Mouse (Mus musculus): ENCODE data around the gene Gm28038. TPM values are rescaled to one million over a fixed set of nuclear protein-coding genes. Genes with fewer than 3 reads are reported as not detected.

Gm28038 gene
- total RNA-seq, 2 experiments from 2014 or later = not detected

DNA sequence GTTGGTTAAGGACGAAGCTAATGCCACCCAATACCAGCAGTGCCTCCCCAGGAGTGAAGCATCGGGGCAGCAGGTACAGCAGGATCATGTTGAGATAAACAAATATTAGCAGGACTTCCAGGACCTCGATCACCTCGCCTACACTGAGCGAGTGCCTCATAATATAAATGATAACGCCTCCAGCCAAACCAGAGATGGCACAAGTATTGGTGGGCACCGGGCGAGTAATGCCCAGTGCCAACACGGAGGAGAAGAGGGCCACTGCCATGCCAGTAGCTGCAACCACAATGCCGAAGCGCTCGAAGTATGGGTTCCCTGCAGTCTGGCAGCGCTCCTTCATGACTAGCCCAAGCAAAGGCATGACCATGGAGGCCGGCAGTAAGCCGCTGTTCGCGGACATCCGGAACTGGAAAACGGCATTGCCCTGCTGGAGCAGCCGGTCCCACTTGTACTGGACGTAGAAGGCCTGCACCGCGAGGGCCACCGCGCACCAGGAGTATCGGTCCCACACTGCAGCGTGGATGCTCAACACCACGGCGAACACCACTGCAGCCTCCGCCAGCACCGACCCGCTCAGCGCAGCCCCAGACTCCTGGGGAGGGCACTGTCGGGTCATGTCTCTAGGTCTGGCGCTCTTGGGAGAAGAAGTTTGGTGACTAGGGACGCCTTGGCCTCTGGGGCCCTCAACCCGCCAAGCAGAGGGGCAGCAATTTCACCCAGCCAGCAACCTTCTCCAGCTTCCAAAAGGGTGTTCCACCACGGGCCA lies 4.8 kb downstream of the Gm28038 start:
- peak in 1 of 2 experiments; percentile 26 for DNase-seq

DNA sequence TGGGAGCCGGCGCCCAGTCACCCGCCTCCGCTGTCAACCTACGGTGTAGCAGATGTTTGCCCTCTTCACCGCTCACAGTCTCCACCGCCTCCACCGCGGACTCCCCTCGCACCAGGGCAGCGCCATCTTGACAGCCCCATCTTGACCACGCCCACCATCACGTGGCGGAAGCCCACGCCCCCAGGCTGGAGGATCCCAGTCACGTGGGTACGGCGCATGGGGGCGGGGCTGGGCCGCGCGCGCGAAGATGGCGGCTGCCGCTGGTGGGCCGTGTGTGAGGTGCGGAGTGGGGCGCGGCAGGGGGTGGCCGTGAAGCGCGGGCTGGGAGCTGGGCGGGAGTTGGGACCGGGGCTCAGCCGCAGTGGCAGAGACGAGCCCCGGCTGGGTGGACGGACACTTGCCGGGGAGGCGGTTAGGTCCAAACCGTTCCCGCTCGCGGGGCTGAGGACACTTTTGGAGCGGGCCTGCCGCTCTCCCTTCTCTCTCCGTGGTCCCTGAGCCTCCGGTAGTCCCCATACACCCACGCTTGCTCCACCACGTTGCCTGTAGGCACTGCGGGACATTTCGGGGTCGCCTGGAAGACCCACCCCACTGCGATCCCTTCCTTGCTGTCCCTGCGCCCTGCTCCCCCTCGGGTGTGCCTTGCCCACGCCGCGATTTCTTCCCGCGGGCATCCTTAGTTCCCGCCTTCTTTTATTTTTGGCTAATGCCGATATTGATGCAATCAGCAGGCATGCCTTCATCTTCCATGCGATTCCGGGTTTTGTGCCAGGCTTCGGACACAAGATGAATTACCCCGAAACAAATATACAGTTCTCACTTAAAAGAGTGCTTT lies 5.6 kb downstream of the Gm28038 start, which contains the start of the genes Dolk and Nup188:
Gene Dolk, minus strand, starts transcription at position 143 of the 835 bp plus-strand sequence.
Gene Nup188, plus strand, starts transcription at position 206 of the 835 bp plus-strand sequence.
- DNase-seq = peak; percentile 96 to 98

DNA sequence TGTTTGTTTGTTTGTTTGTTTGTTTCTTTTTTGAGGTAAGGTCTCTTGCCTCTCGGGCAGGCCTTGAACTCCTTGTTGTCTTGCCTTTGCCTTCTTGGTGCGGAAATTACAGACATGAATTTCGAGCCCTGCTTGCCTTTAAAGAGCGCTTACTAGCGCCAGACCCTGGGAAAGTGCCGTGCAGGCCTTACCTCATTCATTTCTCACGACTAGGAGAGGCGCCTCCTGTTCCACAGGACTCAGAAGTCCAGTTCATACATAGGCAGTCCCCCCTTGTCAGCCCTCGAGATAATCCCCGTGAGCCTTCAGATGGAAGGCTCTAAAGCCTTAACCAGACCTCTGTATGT lies 6.2 kb downstream of the Gm28038 start:
- no peak for DNase-seq

DNA sequence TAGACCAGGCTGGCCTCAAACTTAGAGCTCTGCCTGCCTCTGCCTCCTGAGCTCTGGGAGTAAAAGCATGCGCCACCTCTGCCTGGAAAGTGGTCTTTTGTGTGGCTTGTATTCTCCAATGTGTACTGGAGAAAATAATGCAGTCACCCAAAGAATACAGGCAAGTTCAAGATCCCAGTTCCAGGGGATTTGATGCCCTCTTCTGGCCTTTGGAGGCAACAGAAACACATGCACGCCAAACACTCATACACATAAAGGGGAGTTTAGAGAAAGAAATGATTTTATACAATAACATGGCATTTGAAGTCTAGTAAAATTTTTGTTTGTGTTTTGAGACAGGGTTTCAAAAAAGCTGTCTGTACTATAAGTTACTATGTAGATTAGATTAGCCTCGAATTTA lies 18.7 kb downstream of the Gm28038 start:
- no peak for DNase-seq

DNA sequence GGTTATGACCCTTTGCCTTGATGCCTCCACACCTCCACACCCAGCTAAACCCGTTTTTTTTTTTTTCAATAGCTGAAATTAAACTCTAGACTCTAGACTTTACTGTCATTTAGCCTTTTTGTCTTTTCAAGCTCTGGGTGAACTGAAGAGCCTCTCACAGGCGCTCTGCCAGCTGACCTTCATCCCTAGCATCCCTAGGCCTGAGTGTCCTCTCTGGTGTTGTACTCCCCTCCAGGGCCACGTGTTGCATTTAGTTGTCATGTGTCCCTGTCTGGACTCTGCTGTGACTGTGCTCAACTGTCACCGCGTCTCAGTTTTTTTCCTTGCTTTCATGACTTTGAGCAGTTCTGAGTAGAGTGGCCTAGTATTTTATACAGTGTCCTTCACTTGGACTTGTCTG lies 19.1 kb downstream of the Gm28038 start:
- DNase-seq = no peak

DNA sequence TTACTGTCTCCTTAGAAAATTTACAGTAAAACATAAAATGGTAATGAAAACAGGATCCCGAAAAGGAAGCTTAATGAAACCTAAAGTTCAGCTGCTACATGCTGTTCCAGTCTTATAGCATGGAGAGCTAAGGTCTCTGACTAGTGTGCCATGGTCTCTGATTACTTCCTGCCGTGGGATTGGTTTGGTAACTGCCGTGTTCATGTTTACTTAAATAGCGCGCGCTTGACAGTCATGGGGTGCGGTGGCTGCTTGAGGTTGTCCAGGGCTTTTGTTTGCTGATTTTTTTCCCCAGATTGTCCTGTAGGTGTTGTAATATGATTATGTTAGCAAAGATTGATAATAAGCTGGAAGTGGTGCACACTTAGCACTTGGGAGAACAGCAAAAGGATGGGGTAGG lies 25.2 kb downstream of the Gm28038 start:
- DNase-seq = no peak

DNA sequence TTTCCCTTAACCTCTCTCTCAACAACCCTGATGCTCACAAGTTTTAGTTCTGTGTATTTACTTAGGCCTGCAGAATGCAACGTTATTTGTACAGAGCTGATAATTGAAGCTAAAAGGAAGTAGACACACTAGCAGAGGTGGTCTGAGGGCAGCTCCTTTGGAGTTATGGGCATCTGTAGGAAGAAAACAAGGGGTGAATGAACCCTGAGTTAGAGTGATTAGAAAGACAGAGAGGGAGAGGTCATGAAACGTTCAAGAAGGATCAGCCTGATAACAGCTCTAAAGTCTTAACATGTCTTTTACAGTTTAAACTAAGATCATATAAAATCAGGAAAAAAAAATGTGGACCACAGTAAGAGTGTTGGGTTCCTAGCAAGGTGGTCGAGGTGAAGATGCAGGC lies 28.5 kb downstream of the Gm28038 start:
- DNase-seq = no peak

DNA sequence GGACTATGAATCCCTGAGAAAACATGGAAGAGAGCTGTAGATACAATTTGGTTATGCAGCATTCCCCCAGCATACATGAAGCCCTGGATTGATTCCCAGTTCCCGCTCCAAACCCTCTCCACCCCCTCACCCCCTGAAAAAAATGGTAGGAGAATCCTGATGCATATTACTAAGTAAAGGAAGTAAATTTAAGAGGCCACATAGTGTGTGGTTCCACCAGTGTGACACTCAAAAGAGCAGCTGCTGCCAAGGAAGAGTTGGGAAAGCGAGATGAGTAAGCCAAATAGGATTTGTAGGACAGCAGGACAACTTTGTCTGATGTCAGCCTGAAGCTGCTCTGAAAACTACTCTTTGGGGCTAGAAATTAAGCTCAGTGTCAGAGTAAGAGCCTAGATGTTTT lies 30.6 kb downstream of the Gm28038 start:
- no peak for DNase-seq

DNA sequence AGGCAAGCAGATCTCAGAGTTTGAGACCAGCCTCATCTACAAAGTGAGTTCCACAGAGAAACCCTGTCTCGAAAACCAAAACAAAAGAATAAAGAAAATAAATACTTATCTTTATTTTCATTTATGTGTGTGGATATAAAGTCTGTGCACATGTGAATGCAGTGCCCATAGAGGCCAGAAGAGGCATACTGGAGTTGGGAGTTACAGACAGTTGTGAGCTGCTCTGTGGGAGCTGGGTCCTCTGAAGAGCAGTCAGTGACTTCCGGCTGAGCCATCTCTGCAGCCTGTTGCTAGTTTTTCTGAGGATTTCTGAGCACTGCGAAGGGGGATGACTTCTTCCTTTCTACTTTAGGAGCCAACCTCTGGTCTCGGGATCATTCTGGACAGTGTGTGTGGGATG lies 35.3 kb downstream of the Gm28038 start:
- no peak for DNase-seq

DNA sequence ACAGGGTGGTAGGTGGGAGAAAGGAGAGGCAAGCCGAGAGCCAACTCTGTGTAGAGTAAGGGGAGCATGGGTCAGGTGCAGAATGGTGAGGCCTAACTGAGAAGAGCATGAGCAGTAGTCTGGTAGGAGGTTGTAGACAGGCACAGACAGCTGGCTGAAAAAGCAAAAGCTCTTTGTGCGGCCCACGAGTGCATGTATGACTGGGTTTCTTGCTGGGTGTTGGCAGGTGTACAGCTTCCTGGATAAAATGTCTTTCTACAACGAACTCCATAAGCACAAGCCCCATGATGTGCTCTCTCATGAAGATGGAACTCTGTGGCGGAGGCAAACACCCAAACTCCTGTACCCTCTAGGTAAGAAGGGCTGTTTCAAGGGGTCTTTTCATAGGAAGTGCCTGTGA lies 36.1 kb downstream of the Gm28038 start:
- no peak for DNase-seq

DNA sequence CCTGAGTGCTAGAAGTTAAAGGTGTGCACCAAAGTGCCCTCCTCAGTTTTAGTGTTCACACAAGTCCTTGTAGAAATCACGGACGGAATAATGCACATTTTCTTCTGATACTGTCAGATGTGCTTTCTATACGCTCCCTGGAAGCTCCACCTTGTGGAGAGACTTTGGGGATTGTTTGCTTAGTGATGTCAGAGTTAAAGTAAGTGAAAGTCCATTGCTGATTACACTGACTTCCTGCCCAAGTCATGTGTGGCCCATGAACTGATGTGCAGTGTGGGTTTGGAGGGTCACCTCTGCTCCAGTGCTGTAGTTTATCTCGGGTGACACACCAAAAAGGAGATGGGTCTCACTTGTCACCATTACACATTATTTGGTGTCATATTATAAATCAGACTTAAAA lies 38.4 kb downstream of the Gm28038 start:
- no peak for DNase-seq

DNA sequence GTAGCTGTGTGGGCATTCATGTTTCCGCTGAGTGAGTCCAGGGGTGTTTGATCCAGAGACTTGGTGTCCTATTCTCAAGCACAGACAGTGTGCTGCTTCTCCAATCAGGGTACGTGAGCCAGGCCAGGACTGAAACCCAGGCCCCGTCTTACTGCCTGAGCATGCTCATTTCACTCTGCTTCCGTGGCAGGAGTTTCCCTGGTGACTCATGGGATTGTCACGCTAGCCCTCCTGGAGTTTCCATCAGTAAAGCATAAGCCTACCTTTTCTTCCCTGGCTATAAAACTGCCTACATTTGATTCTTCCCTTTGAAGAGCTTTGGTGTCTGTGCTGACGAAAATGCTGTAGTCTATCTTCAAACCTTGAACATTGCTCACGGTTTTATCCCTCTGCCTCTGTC lies 42.3 kb downstream of the Gm28038 start:
- DNase-seq = no peak

DNA sequence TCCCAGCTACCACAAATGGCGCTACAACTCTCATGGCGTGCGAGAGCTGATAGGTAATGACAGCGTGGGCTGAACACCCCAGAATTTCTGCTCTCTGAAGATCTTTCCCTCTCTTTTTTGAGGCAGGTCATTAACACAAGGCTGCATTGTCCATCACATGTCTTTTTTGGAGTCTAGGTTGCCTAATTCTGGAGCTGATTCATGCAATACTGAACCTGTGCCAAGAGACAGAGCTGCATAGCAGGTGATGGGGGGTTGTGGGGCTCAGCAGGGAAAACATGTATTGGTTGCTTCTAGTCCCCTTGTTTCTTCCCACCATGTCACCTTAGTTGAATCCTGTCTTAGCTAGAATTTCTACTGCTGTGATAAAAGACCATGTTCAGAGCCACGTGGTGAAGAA lies 44.5 kb downstream of the Gm28038 start:
- DNase-seq = no peak

DNA sequence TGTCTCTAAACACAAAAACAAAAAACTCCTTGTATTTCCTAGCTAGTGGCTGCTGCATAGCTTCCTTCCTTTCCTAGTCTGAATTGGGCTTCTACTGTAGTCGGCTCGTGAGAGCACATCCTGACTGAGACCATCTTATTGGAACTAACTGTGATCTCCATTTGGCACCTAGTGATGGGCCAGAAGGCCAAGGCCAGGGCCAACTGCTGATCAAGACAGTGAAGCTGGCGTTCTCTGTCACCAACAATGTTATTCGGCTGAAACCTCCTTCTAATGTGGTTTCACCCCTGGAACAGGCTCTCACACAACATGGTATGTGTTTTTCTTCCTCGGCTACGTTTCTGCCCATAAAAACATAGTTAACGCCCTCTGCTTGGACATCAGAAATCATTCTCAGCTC lies 46.4 kb downstream of the Gm28038 start:
- no peak for DNase-seq

DNA sequence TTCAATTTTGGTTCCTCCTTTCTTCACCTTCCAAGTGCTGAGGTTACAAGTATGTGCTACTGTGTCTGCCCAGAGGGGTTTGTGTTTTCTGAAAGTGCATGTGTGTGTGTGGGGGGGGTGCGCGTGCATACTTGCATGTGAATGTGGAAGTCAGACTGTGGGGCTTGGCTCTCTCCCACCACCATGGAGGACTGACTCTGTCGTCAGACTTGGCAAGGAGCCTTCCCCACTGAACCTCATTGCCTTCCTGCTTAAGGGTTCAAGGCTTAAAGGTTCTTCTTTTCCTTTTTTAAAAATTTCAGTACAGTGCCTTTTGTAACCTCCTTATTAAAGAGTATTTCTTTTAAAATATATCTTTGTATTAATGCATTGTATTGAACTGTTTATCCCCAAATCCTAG lies 47.9 kb downstream of the Gm28038 start:
- no peak for DNase-seq

DNA sequence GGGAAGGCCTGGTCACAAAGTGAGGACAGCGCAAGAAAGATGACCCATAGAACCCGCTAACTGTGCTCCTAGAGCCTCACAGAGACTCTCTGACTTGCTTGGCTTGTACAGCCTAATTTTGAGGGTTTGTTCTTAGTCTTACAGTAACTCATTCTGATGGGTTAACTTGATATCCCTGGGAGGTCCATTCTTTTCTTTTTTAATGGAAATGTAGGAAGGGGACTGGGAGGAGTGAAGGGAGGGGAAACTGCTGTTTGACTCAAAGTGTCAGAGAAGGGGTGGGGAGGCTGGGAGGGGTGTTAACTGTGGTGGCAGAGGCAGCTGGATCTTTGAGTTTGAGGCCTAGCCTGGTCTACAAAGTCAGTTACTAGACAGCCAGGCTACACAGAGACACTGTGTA lies 54.5 kb downstream of the Gm28038 start:
- DNase-seq = no peak

DNA sequence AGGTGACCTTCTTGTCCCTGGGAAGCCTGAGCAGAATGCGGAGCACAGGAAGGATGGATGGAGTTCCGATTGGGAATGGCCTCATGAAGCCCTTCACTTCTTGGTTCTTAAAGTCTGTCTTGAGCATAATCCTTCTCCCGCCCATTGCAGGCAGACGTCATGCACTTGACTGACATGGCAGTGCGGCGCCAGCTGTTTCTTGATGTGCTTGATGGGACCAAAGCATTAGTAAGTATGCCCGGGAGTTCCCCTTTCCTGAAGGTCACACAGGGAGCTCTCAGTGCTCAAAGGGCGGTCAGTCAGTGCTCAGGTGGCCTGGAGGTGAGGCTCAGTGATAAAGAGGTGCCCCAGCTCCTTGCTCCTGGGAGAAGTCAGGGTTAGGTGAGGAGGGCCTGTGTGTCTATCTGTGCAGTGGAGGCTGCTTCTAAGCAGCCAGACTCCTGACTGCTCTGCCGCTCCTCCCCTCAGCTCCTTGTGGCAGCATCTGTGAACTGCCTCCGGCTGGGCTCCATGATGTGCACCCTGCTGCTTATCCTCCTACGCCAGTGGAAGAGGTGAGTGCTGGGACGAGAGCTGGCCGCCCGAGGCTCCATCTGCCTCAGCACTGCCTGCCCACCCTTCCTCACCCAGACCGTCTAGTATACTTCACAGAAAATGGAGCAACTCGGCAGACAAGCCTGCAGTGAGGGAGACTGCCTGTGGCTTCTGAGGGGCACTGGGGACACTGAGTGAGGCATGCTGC lies 55.5 kb downstream of the Gm28038 start:
- no peak for DNase-seq

DNA sequence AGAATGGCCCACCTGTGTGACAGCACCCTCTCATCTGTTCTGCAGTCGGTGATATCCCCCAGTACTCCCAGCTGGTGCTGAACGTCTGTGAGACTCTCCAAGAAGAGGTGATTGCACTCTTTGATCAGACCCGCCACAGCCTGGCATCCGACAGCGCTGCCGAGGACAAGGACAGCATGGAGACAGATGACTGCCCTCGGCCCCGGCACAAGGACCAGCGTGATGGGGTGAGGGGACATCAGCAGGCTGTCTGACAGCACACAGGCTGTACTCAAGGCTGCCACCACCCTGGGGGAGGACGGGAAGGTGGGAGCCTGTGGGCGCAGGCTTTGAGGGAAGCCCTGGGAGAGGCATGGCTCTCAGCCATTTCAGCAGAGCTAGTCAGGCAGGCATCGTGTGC lies 56.3 kb downstream of the Gm28038 start:
- DNase-seq = no peak

DNA sequence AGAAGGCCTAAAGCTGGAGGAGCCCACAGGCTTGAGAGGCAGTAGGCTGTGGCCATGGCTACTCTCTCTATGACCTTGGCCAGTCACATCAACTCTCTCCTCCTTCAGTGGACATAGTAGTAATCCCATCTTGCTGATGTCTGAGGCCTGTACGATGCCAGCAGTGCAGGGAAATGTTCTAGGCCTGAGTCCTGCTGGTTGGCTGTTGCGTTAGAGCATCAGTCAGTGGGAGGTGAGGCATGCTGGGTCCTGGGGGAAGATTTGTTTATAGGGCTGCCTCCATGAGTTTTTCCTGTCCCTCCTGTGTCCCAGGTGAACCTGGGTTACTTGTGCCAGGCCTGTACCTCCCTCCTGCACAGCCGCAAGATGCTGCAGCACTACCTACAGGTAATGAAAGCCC lies 61.2 kb downstream of the Gm28038 start:
- DNase-seq = no peak

DNA sequence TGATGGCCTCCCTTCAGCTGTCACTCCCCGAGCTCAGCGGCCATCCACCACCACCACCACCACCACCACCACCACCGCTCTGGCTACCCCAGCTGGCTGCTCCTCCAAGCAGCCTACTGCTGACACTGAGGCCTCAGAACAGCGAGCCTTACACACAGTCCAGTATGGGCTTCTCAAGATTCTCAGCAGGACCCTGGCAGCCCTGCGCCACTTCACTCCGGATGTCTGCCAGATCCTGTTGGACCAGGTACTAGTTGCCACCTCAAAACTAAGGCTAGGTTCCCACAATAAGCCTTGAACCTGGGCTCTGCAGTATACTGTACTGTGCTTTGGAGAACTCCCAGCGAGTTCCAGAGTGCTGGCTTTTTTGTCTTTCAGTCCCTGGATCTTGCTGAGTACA lies 61.7 kb downstream of the Gm28038 start:
- no peak for DNase-seq

DNA sequence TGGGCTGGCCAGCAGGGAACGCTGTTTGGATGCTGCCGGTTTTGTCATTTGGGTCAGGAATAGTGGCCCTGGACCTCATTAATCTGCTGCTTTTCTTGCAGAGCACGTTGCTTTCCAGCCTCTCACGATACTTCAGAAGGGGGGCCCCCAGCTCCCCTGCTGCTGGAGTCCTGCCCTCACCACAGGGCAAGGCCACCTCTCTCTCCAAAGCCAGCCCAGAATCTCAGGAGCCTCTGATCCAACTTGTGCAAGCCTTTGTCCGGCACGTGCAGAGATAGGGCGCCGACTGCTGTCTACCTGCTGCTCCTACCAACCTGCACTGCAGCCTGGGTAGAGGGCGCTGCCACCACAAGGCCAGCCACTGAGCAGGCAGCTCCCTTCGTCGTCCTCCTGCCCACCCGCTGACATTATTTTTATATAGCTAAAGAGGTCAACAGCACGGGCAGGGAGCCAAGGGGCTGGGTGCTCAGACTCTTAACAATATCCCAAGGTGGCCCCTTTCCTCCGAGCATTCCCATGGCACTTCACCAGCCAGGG lies 62.8 kb downstream of the Gm28038 start:
- DNase-seq = peak; percentile 63 to 65

DNA sequence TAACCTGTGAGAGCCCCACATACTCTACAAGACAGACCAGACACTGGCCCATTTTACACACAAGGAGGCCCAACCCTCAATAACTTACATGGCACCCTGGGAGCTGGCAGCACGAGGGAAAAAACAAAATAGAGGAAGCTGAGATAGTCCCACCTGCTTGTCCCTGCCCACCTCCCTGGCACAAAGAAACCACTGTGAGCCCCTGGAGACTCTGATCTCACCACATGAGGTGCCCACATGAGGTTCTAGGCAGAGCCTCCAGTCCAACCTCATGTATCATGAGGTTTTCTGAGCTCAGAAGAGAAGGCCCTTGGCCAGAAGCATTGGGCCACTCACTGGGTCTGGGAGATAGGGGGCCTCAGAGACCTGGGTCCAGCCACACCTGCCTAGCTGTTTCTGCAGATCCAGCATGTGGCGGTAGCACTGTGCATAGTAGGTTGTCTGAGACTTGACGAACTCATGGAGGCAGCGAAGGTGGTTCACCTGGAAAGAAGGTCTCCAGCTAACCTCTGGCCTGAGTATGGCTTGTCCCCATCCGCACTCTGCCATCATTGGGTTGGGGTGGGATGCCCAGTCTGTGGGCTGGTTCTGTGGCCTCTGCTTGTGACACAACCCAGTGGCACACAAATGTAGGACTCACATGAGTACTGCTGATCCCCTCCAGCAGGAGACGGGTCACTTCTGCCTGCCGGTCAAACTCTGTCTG lies 65.3 kb downstream of the Gm28038 start:
- no peak for DNase-seq

Measured in heart, adult 18-20 months (tissue).